Mouse (Mus musculus) kidney, embryonic 16.5 days (tissue): ENCODE data around the gene Syne3. TPM values are rescaled to one million over a fixed set of nuclear protein-coding genes. Genes with fewer than 3 reads are reported as not detected.

Experiments
- ATAC-seq: fragments of 200-750 bp; cut with Nextera tagmentation; 2 replicates; pipeline ENCODE4 v1.8.0; 2017; ENCODE audit warnings: moderate TSS enrichment; ENCODE audit not compliant: low FRiP score, low TSS enrichment
- H3K27ac ChIP-seq: fragments of 300-500 bp; sonication (generic); 2 replicates; pipeline ENCODE4 v1.5.1; 2014; ENCODE audit warnings: low read length
- H3K27me3 ChIP-seq: fragments of 300-500 bp; sonication (generic); 2 replicates; pipeline ENCODE4 v1.6.1; 2014; ENCODE audit warnings: low read length, control low read depth, mixed read lengths; ENCODE audit not compliant: insufficient read depth
- H3K36me3 ChIP-seq: fragments of 300-500 bp; sonication (generic); 2 replicates; pipeline ENCODE4 v1.6.1; 2014; ENCODE audit warnings: low read length, control low read depth, mixed read lengths; ENCODE audit not compliant: insufficient read depth
- H3K4me1 ChIP-seq: fragments of 300-500 bp; sonication (generic); 2 replicates; pipeline ENCODE4 v1.6.1; 2014; ENCODE audit warnings: low read length, control low read depth, mixed read lengths; ENCODE audit not compliant: insufficient read depth
- H3K4me2 ChIP-seq: fragments of 300-500 bp; sonication (generic); replicated peaks from 2 replicates; pipeline ENCODE4 v1.6.1; 2014; ENCODE audit warnings: low read depth, low read length
- H3K4me3 ChIP-seq: fragments of 300-500 bp; sonication (generic); 2 replicates; pipeline ENCODE4 v1.5.1; 2014; ENCODE audit warnings: mild to moderate bottlenecking, low read length
- H3K9ac ChIP-seq: fragments of 300-500 bp; sonication (generic); replicated peaks from 2 replicates; pipeline ENCODE4 v1.6.1; 2014; ENCODE audit warnings: low read length
- H3K9me3 ChIP-seq: fragments of 300-500 bp; sonication (generic); 2 replicates; pipeline ENCODE4 v1.6.1; 2016; ENCODE audit warnings: low read length, control low read depth
- WGBS: fragments of 180-500 bp; shearing (Covaris S2); extraction: QIAGEN DNeasy Blood & Tissue Kit; methylation state at CpG from one replicate; pipeline ENCODE4 v1.1.7; 2014; 5-methylcytosine and 5-hydroxymethylcytosine counted together
- polyA plus RNA-seq: library from polyadenylated mRNA; unstranded; fragments of >200 nt; fragmentation: Nextera tagmentation; extraction: Ambion mirVana; gene quantifications from 2 replicates; pipeline ENCODE4 v1.2.1, GENCODE M21; 2015

Syne3 gene
- polyA plus RNA-seq, 1 experiment from 2014 or later = 0.51 TPM

DNA sequence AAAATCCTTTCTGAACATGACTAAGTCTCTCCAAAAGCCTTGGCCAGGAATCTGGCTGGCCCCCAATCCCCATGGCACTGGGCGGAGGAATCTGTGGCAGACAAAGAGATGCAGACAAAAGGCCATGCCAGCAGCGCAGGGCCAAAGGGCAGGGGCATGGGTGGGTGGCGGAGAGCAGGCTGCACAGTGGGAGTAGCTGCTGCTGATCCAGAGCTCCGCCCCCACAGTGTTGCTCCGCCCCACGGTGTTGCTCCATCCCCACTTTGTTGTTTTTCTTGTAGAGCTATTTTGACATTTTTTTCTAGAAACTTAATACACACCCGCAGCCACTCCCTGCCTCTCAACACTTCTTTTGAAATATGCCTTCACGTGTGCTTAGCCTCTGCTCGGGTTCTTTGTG is 31.2 kb downstream of the Syne3 start:
- peak; percentile 53; the same call in 1 of the 2 replicates for ATAC-seq
- Histone ChIP-seq H3K36me3 (no peaks in the 10 kb centered on the region), H3K27ac (peak overlapping the region; percentile 59), H3K27me3 (no peaks in the 10 kb centered on the region), H3K4me1 (peaks cover 24% of the 10 kb centered on the region), H3K4me2 (peak overlapping the region; percentile 3; the same call in 1 of the 2 replicates), H3K9ac (no peak overlapping the region), H3K9me3 (no peaks in the 10 kb centered on the region), H3K4me3 (no peak overlapping the region)
- WGBS = 17% methylated on average over 9 of the region's 9 CpGs

DNA sequence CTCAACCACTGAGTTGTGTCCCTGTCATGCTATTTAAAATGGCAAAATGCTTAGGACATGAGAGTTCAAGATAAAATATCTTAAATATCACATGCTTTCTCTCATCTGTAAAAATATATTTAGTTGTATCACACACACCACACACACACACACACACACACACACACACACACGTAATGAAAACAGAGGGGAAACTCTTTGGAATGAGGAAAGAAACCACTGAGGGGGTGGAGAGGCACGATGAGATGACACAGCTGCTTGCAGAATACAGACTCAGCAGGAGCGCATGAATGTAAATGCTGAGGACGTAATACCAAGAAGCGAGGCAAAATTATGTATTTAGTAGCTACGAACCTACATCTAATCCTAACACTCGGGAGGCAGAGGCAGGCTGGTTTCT is 32.7 kb downstream of the Syne3 start:
- WGBS = 61% methylated on average over 7 of the region's 7 CpGs
- ATAC-seq = no peak
- no peaks in the 10 kb centered on the region for H3K36me3 ChIP-seq
- no peaks in the 10 kb centered on the region for H3K9me3 ChIP-seq
- H3K4me1 ChIP-seq = peaks cover 18% of the 10 kb centered on the region
- no peak overlapping the region for H3K4me3 ChIP-seq
- H3K27ac ChIP-seq = peak overlapping the region; percentile 69
- H3K27me3 ChIP-seq = no peaks in the 10 kb centered on the region
- H3K4me2 ChIP-seq = no peak overlapping the region
- H3K9ac ChIP-seq = no peak overlapping the region

DNA sequence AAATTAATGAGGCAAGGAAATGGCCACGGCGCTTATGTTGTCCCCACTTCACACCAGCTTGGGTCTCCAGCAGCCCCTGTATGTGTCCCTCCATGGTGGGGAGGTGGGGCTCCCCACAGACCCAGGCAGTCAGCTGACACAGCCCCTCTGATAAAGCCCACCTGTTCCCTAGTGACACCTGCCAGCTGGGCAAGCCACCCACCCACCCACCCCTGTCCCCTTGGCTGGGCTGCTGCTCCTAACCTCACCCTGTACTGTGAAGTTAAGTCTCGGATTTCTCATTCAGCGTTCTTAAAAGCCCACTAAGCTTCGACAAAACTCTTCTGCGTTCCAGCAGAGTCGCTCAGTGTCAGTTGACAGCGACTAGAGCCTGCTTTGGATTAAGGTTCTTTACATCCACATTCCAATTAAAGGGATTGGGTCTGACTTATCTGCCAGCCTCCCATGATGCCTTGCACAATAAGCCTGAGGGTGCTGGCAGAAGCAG is 33.2 kb downstream of the Syne3 start:
- H3K4me3 ChIP-seq = no peak overlapping the region
- H3K4me2 ChIP-seq = no peak overlapping the region
- H3K9ac ChIP-seq = no peak overlapping the region
- H3K9me3 ChIP-seq = no peaks in the 10 kb centered on the region
- no peaks in the 10 kb centered on the region for H3K36me3 ChIP-seq
- peak; percentile 76 for ATAC-seq
- H3K27ac ChIP-seq = peak overlapping the region; percentile 69
- 27% methylated on average over 8 of the region's 8 CpGs for WGBS
- no peaks in the 10 kb centered on the region for H3K27me3 ChIP-seq
- H3K4me1 ChIP-seq = peaks cover 18% of the 10 kb centered on the region

DNA sequence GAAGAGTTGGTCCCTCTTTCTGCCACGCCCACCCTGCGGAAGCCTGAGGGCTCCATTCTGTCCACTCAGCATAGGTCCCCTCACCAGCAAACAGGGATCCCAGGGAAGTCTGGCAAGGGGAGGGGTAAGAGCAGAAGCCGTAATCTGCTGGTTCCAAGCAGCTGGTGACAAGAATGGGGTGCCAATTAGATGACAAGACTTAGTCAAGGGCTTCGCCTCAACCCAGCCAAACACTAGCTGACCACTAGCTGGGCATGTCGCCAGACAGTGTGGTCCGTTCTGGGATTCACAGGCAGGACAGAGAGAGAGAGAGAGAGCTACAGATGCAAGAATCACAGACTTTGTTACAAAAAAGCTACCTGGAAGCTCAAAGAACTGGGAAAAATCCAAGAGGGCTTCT is 36.7 kb downstream of the Syne3 start:
- 89% methylated on average over 6 of the region's 6 CpGs for WGBS
- Histone ChIP-seq H3K27ac (no peak overlapping the region), H3K27me3 (no peaks in the 10 kb centered on the region), H3K36me3 (no peaks in the 10 kb centered on the region), H3K4me3 (no peak overlapping the region), H3K9ac (no peak overlapping the region), H3K9me3 (no peaks in the 10 kb centered on the region), H3K4me2 (no peak overlapping the region), H3K4me1 (peaks cover 13% of the 10 kb centered on the region)
- no peak for ATAC-seq

DNA sequence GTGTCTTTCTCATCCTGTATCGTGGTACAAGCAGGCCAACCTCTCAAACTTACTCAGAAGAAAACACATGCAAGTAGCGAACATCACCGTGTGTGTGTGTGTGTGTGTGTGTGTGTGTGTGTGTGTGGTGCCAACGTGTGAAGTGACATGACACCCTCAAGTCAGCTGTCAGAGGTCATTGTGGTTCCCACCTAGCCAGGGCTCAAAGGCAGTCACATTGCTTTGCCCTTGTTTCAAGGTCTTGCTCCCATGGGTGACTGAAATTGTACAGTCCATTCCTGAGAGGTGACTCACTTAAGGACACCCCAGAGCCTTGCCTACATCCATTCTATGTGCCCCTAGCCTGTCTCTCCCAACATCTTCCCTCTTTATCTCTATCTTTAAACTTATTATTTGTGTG is 40.0 kb downstream of the Syne3 start:
- Histone ChIP-seq H3K9me3 (no peaks in the 10 kb centered on the region), H3K27me3 (no peaks in the 10 kb centered on the region), H3K36me3 (no peaks in the 10 kb centered on the region), H3K9ac (no peak overlapping the region), H3K4me2 (no peak overlapping the region), H3K4me3 (no peak overlapping the region), H3K4me1 (peaks cover 12% of the 10 kb centered on the region), H3K27ac (no peak overlapping the region)
- ATAC-seq = no peak
- WGBS = 62% methylated on average over 4 of the region's 4 CpGs

DNA sequence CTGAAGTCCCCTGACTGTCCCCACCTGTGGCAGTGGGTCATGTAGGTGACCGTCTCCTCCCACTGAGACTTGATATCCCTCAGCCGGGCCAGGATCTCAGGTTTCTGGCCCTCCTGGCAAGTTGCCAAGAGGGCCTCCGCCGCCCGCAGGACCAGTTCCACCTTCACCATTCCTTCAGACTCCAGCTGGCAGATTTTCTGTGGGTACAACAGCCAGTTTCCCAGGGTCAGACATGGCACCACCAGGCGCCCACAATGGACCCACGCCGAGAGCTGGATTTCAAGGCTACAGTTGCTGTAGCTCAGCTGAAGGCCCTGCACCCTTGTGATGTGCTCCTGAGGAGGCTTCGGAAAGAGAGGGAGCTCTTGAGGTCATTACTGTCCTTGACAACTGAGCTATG is 40.4 kb downstream of the Syne3 start:
- Histone ChIP-seq H3K36me3 (no peaks in the 10 kb centered on the region), H3K27ac (no peak overlapping the region), H3K9me3 (no peaks in the 10 kb centered on the region), H3K4me2 (no peak overlapping the region), H3K9ac (no peak overlapping the region), H3K27me3 (0 out of 2 replicates have a peak, but pooled peaks cover 1% of the 10 kb centered on the region), H3K4me1 (peaks cover 12% of the 10 kb centered on the region), H3K4me3 (no peak overlapping the region)
- WGBS = 44% methylated on average over 9 of the region's 9 CpGs
- ATAC-seq = no peak

DNA sequence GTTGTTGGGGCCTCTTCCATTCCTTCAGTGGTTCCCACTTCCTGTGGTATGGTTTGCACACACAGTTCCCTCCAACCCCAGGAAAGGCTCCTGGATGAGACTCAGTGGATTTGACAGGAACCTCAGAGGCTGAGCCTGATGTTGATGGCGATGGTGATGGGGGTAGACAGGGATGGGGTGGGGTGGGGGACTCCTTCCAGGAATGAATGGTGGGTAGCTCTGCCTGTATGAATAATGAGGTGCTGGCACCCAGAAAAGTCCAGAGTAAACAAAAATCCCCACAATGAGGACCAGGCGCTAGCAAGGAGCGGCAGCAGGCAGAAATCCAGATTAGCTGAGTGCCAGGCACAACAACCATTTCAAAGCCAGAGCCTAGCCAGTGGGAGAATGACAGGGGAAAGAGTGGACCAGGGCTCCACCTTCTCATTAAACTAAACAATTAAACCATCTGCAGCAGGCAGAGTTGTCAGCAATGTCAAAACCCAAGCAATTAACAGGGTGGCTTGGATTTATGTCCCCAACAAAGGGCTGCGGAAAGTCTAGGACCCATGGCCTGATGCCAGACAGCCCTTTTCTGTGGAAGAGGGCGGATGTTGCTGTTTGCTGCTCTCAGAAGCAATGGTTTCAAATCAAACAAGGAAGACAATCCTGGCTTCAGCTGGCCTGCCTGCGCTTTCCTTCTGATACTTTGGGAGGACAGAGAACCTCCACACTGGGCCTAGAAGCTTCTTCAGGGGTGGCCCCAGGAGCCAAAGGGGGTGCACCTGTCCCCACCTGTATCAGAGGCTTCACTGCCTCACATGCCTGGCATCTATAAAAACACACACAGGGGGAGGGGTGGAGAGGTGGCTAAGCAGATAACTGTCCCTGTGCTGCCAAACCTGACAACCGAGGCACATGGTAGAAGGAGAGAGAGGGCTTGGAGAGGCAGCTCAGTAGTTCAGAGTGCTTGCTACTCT is 44.4 kb downstream of the Syne3 start:
- H3K4me3 ChIP-seq = no peak overlapping the region
- no peaks in the 10 kb centered on the region for H3K9me3 ChIP-seq
- H3K36me3 ChIP-seq = no peaks in the 10 kb centered on the region
- 0 out of 2 replicates have a peak, but pooled peaks cover 4% of the 10 kb centered on the region for H3K27me3 ChIP-seq
- 30% methylated on average over 7 of the region's 7 CpGs for WGBS
- H3K4me1 ChIP-seq = peaks cover 14% of the 10 kb centered on the region
- H3K4me2 ChIP-seq = no peak overlapping the region
- 0 out of 2 replicates have a peak overlapping the region, but pooled peaks have one; percentile 27 for H3K27ac ChIP-seq
- no peak overlapping the region; the same call in 1 of the 2 replicates for H3K9ac ChIP-seq
- ATAC-seq = peak; percentile 42; the same call in 1 of the 2 replicates

DNA sequence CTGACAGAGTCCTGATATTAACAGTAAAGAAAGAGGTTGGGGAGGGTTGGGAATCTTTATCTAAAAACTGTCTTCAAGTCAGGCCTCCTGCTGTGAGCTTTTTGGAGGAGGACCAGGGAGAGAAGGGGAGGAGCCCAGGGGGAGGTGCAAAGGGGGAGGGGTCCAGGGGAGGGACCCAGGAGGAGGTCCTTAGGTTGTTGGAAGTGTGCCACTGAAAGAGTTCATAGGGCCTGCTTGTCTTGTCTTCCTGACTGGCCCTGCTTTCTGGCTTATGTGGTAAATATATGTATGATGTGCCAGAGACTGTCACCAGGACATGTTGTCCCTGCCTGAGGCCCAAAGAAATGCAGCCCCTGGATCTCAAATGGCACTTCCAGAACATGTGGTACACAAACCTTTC is 49.2 kb downstream of the Syne3 start:
- Histone ChIP-seq H3K4me1 (peaks cover 5% of the 10 kb centered on the region), H3K9ac (no peak overlapping the region), H3K27me3 (0 out of 2 replicates have a peak, but pooled peaks cover 4% of the 10 kb centered on the region), H3K9me3 (no peaks in the 10 kb centered on the region), H3K4me2 (no peak overlapping the region), H3K36me3 (no peaks in the 10 kb centered on the region), H3K27ac (no peak overlapping the region), H3K4me3 (no peak overlapping the region)
- ATAC-seq = no peak

DNA sequence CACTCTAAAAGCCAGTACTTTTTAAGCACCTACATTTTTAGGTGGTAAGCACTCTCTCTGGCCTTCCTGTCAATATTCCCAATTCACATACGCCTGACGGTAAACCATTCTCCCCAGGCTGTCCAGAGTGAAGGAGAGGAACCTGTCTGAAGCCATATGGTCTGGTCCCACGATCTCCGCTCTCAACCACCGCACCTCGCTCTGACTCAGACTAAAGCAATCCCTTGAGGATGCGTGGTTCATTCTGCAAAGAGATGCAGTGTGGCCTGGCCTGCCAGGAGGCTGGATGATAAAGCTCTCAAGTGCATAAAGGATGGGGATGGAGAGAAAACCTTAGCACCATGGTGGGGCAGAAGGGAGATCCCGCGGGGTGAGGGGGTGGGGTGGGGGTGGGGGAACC is 49.6 kb downstream of the Syne3 start:
- Histone ChIP-seq H3K9me3 (no peaks in the 10 kb centered on the region), H3K27ac (no peak overlapping the region), H3K4me3 (no peak overlapping the region), H3K4me2 (no peak overlapping the region), H3K27me3 (0 out of 2 replicates have a peak, but pooled peaks cover 4% of the 10 kb centered on the region), H3K9ac (no peak overlapping the region), H3K4me1 (peaks cover 4% of the 10 kb centered on the region; the same call in 1 of the 2 replicates), H3K36me3 (no peaks in the 10 kb centered on the region)
- 67% methylated on average over 9 of the region's 9 CpGs for WGBS
- ATAC-seq = no peak

DNA sequence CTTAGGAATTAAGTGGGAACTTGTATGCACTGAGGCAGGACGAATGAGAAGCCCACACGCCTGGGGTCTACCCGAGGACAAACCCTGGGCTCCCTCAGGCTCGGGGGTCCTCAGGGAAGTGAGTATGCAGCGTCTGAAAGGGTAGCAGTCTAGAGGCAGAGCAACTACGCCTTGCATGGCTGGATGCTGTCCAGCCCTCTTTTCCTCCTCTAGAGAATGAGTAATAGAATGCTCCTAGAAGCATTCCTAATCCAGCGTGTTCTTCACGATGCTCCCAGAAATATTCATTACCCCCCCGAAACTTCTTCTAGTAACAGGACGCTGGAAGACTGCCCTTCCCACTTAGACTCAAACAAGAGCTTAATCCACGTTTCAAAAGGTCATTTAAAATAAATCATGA is 51.3 kb downstream of the Syne3 start:
- H3K9me3 ChIP-seq = no peaks in the 10 kb centered on the region

More for the DNA sequence above, 51.3 kb downstream of the Syne3 start:
- no peak for ATAC-seq
- WGBS = 63% methylated on average over 11 of the region's 11 CpGs
- H3K9ac ChIP-seq = no peak overlapping the region
- no peak overlapping the region for H3K27ac ChIP-seq
- no peak overlapping the region for H3K4me3 ChIP-seq
- no peak overlapping the region for H3K4me2 ChIP-seq
- H3K27me3 ChIP-seq = no peaks in the 10 kb centered on the region
- H3K36me3 ChIP-seq = no peaks in the 10 kb centered on the region
- peaks cover 4% of the 10 kb centered on the region; the same call in 1 of the 2 replicates for H3K4me1 ChIP-seq
